Mouse (Mus musculus) forebrain, embryonic 11.5 days (tissue): ENCODE data around the gene Orc6. TPM values are rescaled to one million over a fixed set of nuclear protein-coding genes. Genes with fewer than 3 reads are reported as not detected.

Experiments used
- ATAC-seq: fragments of 200-750 bp; cut with Nextera tagmentation; replicated peaks from 2 replicates; pipeline ENCODE4 v1.8.0; 2017; ENCODE audit warnings: moderate TSS enrichment; ENCODE audit not compliant: low FRiP score
- DNase-seq: peaks from one replicate; pipeline ENCODE4 v3.0.0-alpha.2; 2017; ENCODE audit warnings: low spot score
- H3K27ac ChIP-seq: fragments of 300-500 bp; sonication (generic); 2 replicates; pipeline ENCODE4 v1.5.1; 2014; ENCODE audit warnings: low read depth, low read length
- H3K27me3 ChIP-seq: fragments of 300-500 bp; sonication (generic); 2 replicates; pipeline ENCODE4 v1.6.1; 2014; ENCODE audit warnings: mild to moderate bottlenecking, low read length, mixed read lengths; ENCODE audit not compliant: control insufficient read depth, insufficient read depth
- H3K36me3 ChIP-seq: fragments of 300-500 bp; sonication (generic); 2 replicates; pipeline ENCODE4 v1.6.1; 2014; ENCODE audit warnings: mild to moderate bottlenecking, low read length, moderate library complexity, mixed read lengths; ENCODE audit not compliant: control insufficient read depth, insufficient read depth
- H3K4me1 ChIP-seq: fragments of 300-500 bp; sonication (generic); replicated peaks from 2 replicates; pipeline ENCODE4 v1.6.1; 2014; ENCODE audit warnings: low read length, mixed read lengths; ENCODE audit not compliant: control insufficient read depth, insufficient read depth
- H3K4me2 ChIP-seq: fragments of 300-500 bp; sonication (generic); 2 replicates; pipeline ENCODE4 v1.6.1; 2014; ENCODE audit warnings: low read depth, mild to moderate bottlenecking, low read length, moderate library complexity, mixed read lengths; ENCODE audit not compliant: severe bottlenecking
- H3K4me3 ChIP-seq: fragments of 300-500 bp; sonication (generic); 2 replicates; pipeline ENCODE4 v1.5.1; 2014; ENCODE audit warnings: low read depth, low read length
- H3K9ac ChIP-seq: fragments of 300-500 bp; sonication (generic); 2 replicates; pipeline ENCODE4 v1.6.1; 2014; ENCODE audit warnings: low read length
- H3K9me3 ChIP-seq: fragments of 300-500 bp; sonication (generic); 2 replicates; pipeline ENCODE4 v1.6.1; 2016; ENCODE audit warnings: low read length, mixed read lengths; ENCODE audit not compliant: control insufficient read depth
- WGBS: fragments of 180-500 bp; shearing (Covaris S2); extraction: QIAGEN DNeasy Blood & Tissue Kit; methylation state at CpG from one replicate; pipeline ENCODE4 v1.1.7; 2014; 5-methylcytosine and 5-hydroxymethylcytosine counted together
- polyA plus RNA-seq: library from polyadenylated mRNA; unstranded; fragments of >200 nt; fragmentation: Nextera tagmentation; extraction: Ambion mirVana; gene quantifications from 2 replicates; pipeline ENCODE4 v1.2.1, GENCODE M21; 2014

The Orc6 gene
- polyA plus RNA-seq, 1 experiment from 2014 or later, result 159 TPM

DNA sequence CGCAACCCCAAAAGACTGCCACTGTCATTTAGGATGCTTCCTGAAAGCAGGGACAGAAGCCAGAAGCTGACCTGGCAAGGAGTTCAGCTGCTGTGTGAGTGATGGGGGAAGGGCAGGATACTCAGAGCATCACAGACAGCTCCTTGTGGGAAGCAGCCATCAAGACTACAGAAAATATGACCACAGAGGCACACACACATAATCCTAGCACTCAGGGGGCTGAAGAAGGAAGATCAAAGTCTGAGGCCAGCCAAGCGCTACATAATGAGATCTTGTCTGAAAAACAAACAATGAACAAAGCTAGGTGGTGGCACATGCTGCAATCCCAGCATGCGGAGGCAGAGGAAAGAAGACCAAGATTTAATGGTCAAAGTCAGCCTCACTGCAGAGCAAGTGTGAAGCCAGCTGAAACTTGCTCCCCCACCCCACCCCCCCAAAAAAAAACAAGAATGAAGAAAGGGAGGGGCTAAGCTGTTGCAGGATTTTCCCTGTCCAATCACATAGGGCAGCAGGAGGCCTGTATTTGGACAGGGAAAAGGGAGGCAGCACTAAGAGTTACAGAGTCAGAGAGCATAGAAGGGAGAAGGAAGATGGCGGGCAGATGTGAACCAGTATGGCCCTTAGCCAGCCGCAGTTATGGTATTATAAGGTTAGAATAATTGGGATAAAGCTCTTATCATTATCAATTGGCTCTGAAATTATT, 40.6 kb downstream of the Orc6 start:
- H3K27me3 ChIP-seq, result no peaks in the 10 kb centered on the region
- no peak for ATAC-seq
- H3K36me3 ChIP-seq, result no peaks in the 10 kb centered on the region
- no peak overlapping the region for H3K4me3 ChIP-seq
- no peak overlapping the region for H3K4me2 ChIP-seq
- no peak overlapping the region for H3K27ac ChIP-seq
- no peak for DNase-seq
- WGBS, result 67% methylated on average over 5 of the region's 5 CpGs
- H3K9me3 ChIP-seq, result no peaks in the 10 kb centered on the region
- H3K9ac ChIP-seq, result no peak overlapping the region
- no peaks in the 10 kb centered on the region for H3K4me1 ChIP-seq

DNA sequence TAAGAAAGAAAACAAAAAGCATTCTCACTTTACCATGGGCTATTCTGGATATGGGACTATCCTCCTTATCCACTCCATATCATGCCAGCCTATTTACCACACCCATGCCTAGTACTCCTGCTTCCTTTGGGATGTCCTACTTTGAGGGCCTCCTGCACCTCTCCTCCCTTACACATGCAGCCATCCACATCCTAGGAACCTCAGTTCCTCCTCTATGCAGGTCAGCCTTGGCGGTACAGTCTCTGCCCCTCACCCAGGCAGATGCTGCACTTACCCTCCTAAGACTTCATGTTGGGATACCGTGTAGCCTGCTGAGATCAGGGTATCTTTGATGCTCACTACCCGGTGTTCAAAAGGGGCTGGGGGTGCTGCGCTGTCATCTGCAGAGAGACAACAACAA, 53.9 kb downstream of the Orc6 start:
- Histone ChIP-seq H3K4me1 (no peaks in the 10 kb centered on the region), H3K9me3 (no peaks in the 10 kb centered on the region), H3K27ac (no peak overlapping the region), H3K9ac (no peak overlapping the region), H3K36me3 (no peaks in the 10 kb centered on the region), H3K27me3 (no peaks in the 10 kb centered on the region), H3K4me2 (no peak overlapping the region), H3K4me3 (no peak overlapping the region)
- ATAC-seq, result no peak
- 85% methylated on average over 4 of the region's 4 CpGs for WGBS
- no peak for DNase-seq

Other genes starting within 250 kb of the Orc6 start
- 23.8 and 33.8 TPM in 2 replicates for gene Fbxw9, start 239.6 kb upstream of the Orc6 start, polyA plus RNA-seq
- gene Gm5741, start 231.7 kb upstream of the Orc6 start, polyA plus RNA-seq, result not detected in 2 replicates
- gene Dhps, start 227.9 kb upstream of the Orc6 start, polyA plus RNA-seq, result 63.5 and 68.5 TPM in 2 replicates
- 123 and 125 TPM in 2 replicates for gene Wdr83os, start 218.9 kb upstream of the Orc6 start, polyA plus RNA-seq
- gene Wdr83, start 218.3 kb upstream of the Orc6 start, polyA plus RNA-seq, result 47.3 and 57.4 TPM in 2 replicates
- 20.9 and 21.0 TPM in 2 replicates for gene Man2b1, start 216.4 kb upstream of the Orc6 start, polyA plus RNA-seq
- gene Zfp791, start 176.5 kb upstream of the Orc6 start, polyA plus RNA-seq, result 1.1 and 1.3 TPM in 2 replicates
- gene Cks1brt, start 147.7 kb upstream of the Orc6 start, polyA plus RNA-seq, result not detected in 2 replicates
- not detected in 2 replicates for gene Olfr371, start 73.6 kb upstream of the Orc6 start, polyA plus RNA-seq
- 163 and 166 TPM in 2 replicates for gene Vps35, start 170 bp downstream of the Orc6 start, polyA plus RNA-seq
- gene Mylk3, start 86.7 kb downstream of the Orc6 start, polyA plus RNA-seq, result 1.2 and 1.7 TPM in 2 replicates
- gene 4921524J17Rik, start 133.2 kb downstream of the Orc6 start, polyA plus RNA-seq, result 40.1 and 48.2 TPM in 2 replicates
- gene Gpt2, start 192.9 kb downstream of the Orc6 start, polyA plus RNA-seq, result 38.6 and 41.4 TPM in 2 replicates